Mouse (Mus musculus): ENCODE measurements around the gene Ctc1.
"Not testable (repeated sequence)": the region's sequence is repeated elsewhere in the genome, so short reads cannot be mapped to it uniquely, and the experiment has no call there.

Ctc1 gene

DNA sequence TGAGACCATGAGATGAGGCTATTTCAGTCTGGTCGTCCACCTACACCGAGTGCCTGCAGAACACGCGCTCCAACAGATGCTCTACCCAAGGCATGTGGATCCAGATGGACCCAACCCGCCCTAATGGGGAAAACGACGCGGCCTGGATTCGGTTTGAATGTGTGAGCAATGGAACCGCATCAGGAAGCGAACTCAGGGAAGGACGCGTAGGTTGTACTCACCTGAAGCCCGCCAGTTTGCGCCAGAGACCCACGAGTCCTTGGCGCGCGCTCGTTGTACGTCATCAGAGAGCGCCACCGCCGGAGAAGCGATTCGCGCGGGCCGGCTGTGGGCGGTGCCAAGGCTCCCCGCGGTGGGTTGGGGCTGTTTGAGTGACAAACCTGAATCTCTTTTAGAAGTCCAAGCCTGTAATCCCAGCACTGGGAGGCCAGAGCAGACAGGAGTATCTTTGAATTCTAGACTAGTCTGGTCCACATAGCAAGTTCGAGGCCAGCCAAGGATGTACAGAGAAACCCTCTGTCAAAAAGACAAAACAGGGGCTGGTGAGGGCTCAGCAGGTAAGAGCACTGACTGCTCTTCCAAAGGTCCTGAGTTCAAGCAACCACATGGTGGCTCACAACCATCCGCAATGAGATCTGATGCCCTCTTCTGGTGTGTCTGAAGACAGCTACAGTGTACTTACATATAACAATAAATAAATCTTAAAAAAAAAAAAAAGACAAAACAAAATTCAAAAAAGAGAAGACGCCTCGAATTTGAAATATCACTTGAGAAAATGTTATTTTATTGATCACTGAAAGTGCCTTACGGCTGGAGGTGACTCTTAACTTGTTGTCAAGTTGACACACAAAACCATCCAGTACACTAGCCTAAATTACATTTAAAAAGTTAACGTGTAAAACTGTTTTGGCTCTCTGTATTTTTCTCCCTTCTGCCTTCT is 7.3 kb upstream of the Ctc1 start, which contains the start of gene Pfas:
TSS of gene Pfas (minus strand) at position 279 of the 940 bp plus-strand sequence.
- DNase-seq (ENCODE audit: low spot score in 2 of 2), result peak; percentile 91 to 95

DNA sequence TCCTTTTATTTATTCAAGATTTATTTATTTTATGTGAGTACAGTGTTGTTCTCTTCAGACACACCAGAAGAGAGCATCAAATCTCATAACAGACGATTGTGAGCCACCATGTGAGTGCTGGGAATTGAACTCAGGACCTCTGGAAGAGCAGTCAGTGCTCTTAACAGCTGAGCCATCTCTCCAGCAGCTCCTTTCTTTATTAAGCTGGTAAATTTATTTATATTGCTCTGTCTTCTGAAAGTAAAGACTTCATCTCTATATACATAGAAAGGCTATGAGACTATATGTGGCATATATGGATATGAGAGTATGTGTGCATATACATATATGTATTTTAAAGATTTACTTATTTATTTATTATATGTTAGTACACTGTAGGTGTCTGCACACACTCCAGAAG is 6.2 kb upstream of the Ctc1 start:
- DNase-seq (ENCODE audit: low spot score in 2 of 2), result no peak

- DNase-seq (ENCODE audit: low spot score in 2 of 2), result no peak
Observed at GRCm38 (mm10) chr11:69010400-69011323, 5.0 kb upstream of the Ctc1 start.

- DNase-seq (ENCODE audit: low spot score in 2 of 2), result not testable (repeated sequence)
Observed at GRCm38 (mm10) chr11:69011445-69011844, 4.3 kb upstream of the Ctc1 start.

DNA sequence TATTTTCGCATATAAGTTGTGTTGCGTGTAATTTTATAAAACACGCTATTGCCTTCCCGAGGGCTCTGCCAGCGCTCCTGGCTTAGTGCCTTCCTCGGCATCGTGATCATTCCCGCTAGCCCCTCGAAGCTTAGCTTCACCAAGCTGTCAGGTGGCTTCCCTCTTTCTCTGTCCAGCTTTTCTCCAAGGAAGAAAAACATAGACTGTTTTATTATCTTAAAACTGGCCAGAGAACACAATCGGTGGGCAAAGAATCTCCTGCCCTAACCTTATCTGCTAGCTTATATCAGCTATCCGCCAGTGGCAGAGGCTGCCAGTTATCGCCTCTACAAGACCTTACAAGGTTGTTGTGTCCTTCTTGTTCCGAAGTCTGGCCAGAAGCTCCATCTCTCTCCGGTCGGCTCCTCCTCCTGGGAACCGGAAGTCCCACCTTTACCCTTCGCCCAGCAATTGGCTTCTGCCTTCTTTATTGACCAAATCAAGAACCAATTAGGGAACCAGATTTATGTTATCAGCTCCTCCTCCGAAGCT is 3.6 kb upstream of the Ctc1 start:
- peak; percentile 87 to 90 for DNase-seq (ENCODE audit: low spot score in 2 of 2)

DNA sequence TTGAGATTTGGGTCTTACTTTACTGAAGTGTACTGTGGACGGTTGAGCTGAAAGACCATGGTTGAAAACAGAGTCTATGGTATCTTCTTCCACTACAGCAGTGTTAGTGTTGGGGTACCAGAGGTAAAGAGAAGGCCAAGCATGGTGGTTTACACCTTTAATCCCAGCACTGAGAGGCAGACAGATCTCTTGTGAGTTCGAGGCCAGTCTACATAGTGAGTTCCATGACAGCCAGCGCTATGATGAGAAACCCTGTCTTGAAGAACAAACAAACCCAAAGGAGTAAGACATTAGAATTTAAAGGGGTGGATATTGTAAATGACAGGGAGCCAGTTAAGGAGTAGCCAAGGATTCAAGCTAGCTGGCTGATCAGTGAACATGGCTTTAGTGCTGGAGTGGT is 1.0 kb downstream of the Ctc1 start:
- DNase-seq (ENCODE audit: low spot score in 2 of 2), result no peak

DNA sequence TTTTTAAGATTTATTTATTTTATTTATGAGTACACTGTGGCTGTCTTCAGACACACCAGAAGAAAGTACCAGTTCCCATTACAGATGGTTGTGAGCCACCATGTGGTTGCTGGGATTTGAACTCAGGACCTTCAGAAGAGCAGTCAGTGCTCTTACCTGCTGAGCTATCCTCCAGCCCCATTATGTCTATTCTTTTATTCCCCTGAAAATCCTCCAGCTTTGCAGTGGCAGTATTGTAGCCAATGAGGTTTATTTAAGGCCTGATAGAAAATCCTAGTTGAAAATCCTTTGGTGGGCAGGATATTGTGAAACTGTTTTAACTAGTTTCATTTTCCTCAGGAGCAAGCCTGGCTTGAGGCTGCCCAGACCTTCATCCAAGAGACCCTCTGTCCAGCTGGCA is 5.0 kb downstream of the Ctc1 start:
- DNase-seq (ENCODE audit: low spot score in 2 of 2), result no peak

GRCm38 (mm10) chr11:69026562-69026961 is 10.9 kb downstream of the Ctc1 start:
- DNase-seq (ENCODE audit: low spot score in 2 of 2), result no peak

- no peak for DNase-seq (ENCODE audit: low spot score in 2 of 2)
Observed at GRCm38 (mm10) chr11:69028805-69029204, 13.1 kb downstream of the Ctc1 start.

DNA sequence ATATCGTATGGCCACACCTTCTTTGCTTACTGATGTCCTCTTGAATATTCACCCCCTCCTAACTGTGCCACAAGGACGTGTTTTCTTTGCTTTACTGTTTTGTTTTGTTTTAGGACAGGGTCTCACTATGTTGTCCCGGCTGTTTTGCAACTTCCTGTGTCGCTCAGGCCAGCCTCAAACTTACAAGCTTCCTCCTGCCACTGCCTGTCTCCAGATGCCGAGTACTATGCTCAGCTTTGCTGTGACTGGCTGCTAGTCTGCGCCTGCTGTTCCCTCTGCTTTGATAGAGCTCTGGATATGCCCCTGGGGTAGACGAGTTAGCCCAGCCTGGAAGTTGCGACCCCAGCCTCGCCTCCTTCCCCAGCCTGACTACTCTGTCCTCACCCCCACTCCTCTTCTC is 17.8 kb downstream of the Ctc1 start:
- DNase-seq (ENCODE audit: low spot score in 2 of 2), result no peak

DNA sequence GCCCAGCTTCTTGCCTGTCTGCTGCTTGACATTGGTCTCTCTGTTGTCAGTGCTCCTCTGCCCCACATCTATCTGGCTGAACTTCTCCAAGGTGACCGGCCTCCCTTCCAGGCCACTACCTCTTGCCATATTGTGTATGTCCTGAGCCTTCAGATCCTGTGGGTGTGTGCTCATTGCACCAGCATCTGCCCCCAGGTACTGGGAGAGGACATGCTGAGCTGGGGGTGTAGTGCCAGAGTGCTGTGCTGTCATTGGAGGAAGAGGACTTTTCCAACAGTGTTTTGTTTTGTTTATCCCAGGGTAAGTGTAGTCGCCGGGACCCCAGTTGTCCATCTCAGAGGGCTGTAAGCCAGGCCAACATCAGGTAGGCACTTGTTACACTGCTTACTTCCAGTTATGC is 18.9 kb downstream of the Ctc1 start:
- no peak for DNase-seq (ENCODE audit: low spot score in 2 of 2)

DNA sequence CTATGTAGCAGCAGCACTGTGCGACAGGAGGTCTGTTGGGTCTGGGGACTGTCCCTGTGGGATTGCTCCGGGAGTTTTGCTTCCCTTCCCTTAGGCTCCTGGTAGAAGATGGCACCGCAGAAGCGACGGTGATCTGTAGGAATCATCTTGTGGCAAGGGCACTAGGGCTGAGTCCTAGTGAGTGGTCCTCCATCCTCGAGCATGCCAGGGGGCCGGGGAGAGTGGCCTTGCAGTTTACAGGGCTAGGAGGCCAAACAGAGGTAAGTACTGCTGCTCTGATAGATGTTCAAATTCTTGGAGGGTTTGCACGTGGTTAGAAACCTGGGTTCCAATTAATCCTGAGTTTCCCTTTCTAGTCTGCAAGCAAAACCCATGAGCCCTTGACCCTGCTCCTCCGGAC is 19.7 kb downstream of the Ctc1 start:
- DNase-seq (ENCODE audit: low spot score in 2 of 2), result no peak

- peak; percentile 85 to 93 for DNase-seq (ENCODE audit: low spot score in 2 of 2)
Observed at GRCm38 (mm10) chr11:69035849-69036248, 20.1 kb downstream of the Ctc1 start.

DNA sequence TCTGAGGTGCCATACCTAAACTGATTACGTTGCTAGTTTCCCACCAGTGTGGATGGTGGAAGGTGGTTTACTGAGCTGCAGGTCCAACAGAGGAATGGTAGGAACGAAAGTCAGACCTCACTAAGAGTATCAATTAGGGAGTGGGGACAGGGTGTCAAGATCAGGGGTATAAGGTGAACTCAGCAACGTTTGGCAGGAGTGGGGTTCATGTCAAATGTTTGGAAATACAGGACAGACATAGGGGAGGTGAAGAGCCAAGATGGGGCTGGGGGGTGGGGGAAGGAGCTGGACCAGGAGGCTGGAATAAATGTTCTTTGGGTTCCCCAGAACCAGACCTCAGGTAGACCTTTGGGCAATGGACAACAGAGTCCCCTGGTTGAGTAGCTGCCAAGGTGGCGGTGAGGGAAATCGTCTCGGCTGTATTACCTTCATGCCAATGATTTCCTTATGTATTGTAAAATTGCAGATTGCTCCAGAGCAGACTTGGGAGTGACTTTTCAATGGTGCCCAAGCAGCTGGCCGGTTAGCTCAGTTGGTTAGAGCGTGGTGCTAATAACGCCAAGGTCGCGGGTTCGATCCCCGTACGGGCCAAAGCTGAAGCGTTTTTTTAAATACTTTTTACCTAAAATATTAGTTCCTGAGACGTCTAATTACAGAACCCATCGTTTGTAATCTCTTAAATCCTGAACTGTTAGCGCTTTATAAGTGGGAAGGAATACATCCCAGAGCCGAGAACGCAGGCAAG is 20.9 kb downstream of the Ctc1 start:
- peak; percentile 95 to 96 for DNase-seq (ENCODE audit: low spot score in 2 of 2)

DNA sequence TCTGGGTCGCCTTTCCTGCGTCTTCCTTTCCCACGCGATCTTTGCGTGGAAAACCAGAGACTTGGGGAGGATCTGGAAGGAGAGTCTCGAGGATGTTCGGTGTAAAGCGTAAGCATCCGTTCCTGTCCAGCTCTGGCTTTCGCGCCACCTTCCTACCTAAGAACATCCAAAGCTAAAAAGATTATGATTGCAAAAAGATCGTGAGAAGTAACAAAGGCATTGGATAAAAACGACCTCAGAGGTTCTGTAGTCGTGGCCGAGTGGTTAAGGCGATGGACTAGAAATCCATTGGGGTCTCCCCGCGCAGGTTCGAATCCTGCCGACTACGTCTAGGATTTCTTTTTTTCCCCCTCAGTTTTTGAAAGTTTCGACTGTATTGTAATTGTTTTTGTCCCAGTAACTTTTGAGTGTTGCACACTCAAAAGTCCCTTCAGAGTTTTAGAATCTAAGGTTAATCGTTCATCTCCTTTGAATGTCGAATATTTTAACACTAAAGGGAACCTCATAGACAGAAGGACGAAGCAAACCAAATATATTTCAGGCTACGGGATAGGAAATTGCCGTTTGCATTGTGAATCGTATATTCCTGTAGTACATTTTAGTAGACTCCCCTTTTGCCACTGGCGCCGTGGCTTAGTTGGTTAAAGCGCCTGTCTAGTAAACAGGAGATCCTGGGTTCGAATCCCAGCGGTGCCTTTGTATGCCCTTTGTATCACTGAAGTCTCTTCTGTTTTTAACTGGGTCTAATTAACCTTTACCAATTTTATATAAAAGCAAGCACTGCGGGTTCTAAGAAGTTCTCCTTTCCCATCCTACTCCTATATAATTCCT is 21.7 kb downstream of the Ctc1 start:
- peak; percentile 90 to 92 for DNase-seq (ENCODE audit: low spot score in 2 of 2)

DNA sequence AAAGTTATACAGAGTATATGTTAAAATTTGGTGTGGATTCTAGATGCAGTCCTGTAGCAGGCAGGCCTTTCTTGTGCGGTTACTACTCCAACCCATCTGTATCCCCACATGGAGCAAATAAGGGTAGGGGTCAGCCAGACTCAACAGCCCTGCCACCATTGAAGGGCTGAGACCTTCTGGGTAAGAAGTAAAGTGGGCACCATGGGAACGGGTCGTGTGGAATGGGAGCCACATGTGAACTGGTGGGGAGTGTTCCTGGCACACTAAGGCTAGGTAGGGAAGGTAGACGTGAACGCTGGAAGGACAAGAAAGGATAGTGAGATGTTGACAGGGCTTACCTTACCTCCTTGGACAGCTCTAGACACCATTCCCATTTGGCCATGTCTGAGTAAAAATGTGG is 22.5 kb downstream of the Ctc1 start:
- no peak for DNase-seq (ENCODE audit: low spot score in 2 of 2)

- peak; percentile 61 to 72 for DNase-seq (ENCODE audit: low spot score in 2 of 2)
Observed at GRCm38 (mm10) chr11:69045531-69046394, 30.1 kb downstream of the Ctc1 start, which contains the start of gene Aurkb. Gene Aurkb, plus strand, starts transcription at chr11:69045647.

GRCm38 (mm10) chr11:69046395-69046774 is 30.7 kb downstream of the Ctc1 start:
- no peak for DNase-seq (ENCODE audit: low spot score in 2 of 2)

DNA sequence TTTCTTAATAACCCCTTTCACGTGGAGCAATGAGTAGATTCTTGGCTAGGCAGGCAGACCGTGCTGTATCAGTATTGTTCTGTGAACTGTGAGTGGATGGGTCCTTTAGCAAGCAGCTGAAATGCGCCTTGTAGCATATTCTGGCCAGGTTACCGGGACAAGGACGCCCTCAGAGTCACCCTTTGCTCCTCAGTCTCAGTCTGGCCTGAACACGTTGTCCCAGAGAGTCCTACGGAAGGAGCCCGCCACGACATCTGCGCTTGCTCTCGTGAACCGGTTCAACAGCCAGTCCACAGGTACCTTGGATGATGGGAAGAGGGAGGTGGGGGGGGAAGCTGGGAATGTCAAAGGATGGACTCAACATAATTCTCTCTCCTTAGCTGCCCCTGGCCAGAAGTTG is 31.9 kb downstream of the Ctc1 start:
- no peak for DNase-seq (ENCODE audit: low spot score in 2 of 2)

GRCm38 (mm10) chr11:69048151-69048550 is 32.4 kb downstream of the Ctc1 start:
- DNase-seq (ENCODE audit: low spot score in 2 of 2), result no peak

Data from frontal cortex, postnatal 36 days (tissue).